Mouse (Mus musculus) stomach, embryonic 15.5 days (tissue): ENCODE measurements at regions not wholly inside any gene's neighbourhood (a gene's known extent, or its start where the extent isn't known, plus 50 kb on each side); places are given as distances from the start of the nearest gene placed in this dataset.

Experiments
- ATAC-seq: fragments of 200-750 bp; cut with Nextera tagmentation; 2 replicates; pipeline ENCODE4 v1.8.0; 2017; ENCODE audit warnings: low read depth, moderate number of reproducible peaks, moderate TSS enrichment; ENCODE audit not compliant: insufficient read depth, low FRiP score
- H3K27ac ChIP-seq: fragments of 300-500 bp; sonication (generic); 2 replicates; pipeline ENCODE4 v1.5.1; 2015; ENCODE audit warnings: mild to moderate bottlenecking, inconsistent platforms
- H3K27me3 ChIP-seq: fragments of 300-500 bp; sonication (generic); replicated peaks from 2 replicates; pipeline ENCODE4 v1.6.1; 2015; ENCODE audit warnings: inconsistent platforms
- H3K36me3 ChIP-seq: fragments of 300-500 bp; sonication (generic); 2 replicates; pipeline ENCODE4 v1.6.1; 2015; ENCODE audit warnings: inconsistent platforms
- H3K4me1 ChIP-seq: fragments of 300-500 bp; sonication (generic); 2 replicates; pipeline ENCODE4 v1.6.1; 2015; ENCODE audit warnings: inconsistent platforms
- H3K4me2 ChIP-seq: fragments of 300-500 bp; sonication (generic); 2 replicates; pipeline ENCODE4 v1.6.1; 2015; ENCODE audit warnings: mild to moderate bottlenecking, inconsistent platforms
- H3K4me3 ChIP-seq: fragments of 300-500 bp; sonication (generic); replicated peaks from 2 replicates; pipeline ENCODE4 v1.5.1; 2015; ENCODE audit warnings: inconsistent platforms
- H3K9ac ChIP-seq: fragments of 300-500 bp; sonication (generic); 2 replicates; pipeline ENCODE4 v1.6.1; 2015; ENCODE audit warnings: inconsistent platforms
- H3K9me3 ChIP-seq: fragments of 300-500 bp; sonication (generic); 2 replicates; pipeline ENCODE4 v1.6.1; 2016; ENCODE audit warnings: inconsistent platforms
- WGBS: fragments of 180-500 bp; shearing (Covaris S2); methylation state at CpG from one replicate; pipeline ENCODE4 v1.1.7; 2015; 5-methylcytosine and 5-hydroxymethylcytosine counted together

- no peak overlapping the region for H3K4me2 ChIP-seq
- 78% methylated on average over 1 of the region's 1 CpGs for WGBS
- no peaks in the 10 kb centered on the region for H3K9me3 ChIP-seq
- no peaks in the 10 kb centered on the region for H3K4me1 ChIP-seq
- no peak overlapping the region for H3K27ac ChIP-seq
- no peaks in the 10 kb centered on the region for H3K36me3 ChIP-seq
- no peak for ATAC-seq
- no peak overlapping the region for H3K4me3 ChIP-seq
- no peak overlapping the region for H3K9ac ChIP-seq
- H3K27me3 ChIP-seq = no peaks in the 10 kb centered on the region
Measured at GRCm38 (mm10) chr1:193778181-193778580, 408.1 kb upstream of the Camk1g start.

- H3K27ac ChIP-seq = no peak overlapping the region
- no peak overlapping the region for H3K9ac ChIP-seq
- ATAC-seq = no peak
- H3K4me1 ChIP-seq = no peaks in the 10 kb centered on the region
- H3K9me3 ChIP-seq = no peaks in the 10 kb centered on the region
- H3K36me3 ChIP-seq = no peaks in the 10 kb centered on the region
- 76% methylated on average over 4 of the region's 4 CpGs for WGBS
- no peak overlapping the region for H3K4me2 ChIP-seq
- H3K27me3 ChIP-seq = no peaks in the 10 kb centered on the region
- no peak overlapping the region for H3K4me3 ChIP-seq
Measured at GRCm38 (mm10) chr1:193769546-193769945, 399.4 kb upstream of the Camk1g start.

DNA sequence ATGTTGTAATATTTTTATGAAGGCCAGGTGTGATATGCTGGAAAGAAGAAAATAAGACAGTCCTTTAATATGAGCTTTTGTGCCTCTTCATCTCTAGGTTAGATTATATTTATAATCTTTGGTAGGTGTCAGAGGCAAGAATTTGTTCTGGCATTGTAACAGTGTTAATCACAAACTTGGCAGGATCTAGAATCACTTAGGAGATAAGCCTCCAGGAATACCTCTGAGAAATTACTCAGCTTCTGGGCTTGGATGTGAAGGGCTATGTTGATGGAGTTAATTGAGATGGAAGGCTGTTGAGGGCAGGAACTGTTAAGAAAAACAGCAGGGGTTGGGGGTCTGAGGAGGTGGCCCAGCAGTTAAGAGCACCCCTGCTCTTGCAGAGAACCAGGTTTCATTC is 394.0 kb upstream of the Camk1g start:
- H3K27me3 ChIP-seq = no peaks in the 10 kb centered on the region
- no peak overlapping the region for H3K9ac ChIP-seq
- no peak for ATAC-seq
- H3K27ac ChIP-seq = no peak overlapping the region
- H3K4me2 ChIP-seq = no peak overlapping the region
- no peaks in the 10 kb centered on the region for H3K9me3 ChIP-seq
- H3K4me3 ChIP-seq = no peak overlapping the region
- no peaks in the 10 kb centered on the region for H3K36me3 ChIP-seq
- H3K4me1 ChIP-seq = no peaks in the 10 kb centered on the region

GRCm38 (mm10) chr1:193751819-193752251 is 381.7 kb upstream of the Camk1g start:
- H3K27ac ChIP-seq = no peak overlapping the region
- H3K36me3 ChIP-seq = no peaks in the 10 kb centered on the region
- no peak overlapping the region for H3K9ac ChIP-seq
- no peaks in the 10 kb centered on the region for H3K9me3 ChIP-seq
- no peak for ATAC-seq
- no peak overlapping the region for H3K4me2 ChIP-seq
- H3K27me3 ChIP-seq = no peaks in the 10 kb centered on the region
- H3K4me3 ChIP-seq = no peak overlapping the region
- H3K4me1 ChIP-seq = no peaks in the 10 kb centered on the region
- WGBS = 27% methylated on average over 4 of the region's 4 CpGs

DNA sequence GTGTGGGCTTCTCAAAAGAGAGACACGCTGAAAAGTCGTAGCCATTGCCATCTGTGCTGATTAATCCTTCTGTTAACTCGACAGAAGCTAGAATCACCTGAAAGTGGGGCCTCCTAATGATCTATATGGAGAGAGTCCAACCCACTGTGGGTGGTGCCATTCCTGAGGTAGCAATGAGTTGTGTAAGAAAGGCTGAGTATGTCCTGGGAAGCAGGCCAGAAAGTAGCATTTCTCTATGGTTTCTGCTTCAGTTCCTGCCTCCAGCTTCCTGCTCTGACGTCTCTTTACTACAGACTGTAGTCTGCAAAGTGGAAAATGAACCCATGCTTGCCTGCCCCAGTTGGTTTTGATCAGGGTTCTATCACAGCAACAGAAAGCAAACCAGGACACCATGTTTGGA is 380.8 kb upstream of the Camk1g start:
- H3K27ac ChIP-seq = no peak overlapping the region
- 65% methylated on average over 4 of the region's 4 CpGs for WGBS

DNA sequence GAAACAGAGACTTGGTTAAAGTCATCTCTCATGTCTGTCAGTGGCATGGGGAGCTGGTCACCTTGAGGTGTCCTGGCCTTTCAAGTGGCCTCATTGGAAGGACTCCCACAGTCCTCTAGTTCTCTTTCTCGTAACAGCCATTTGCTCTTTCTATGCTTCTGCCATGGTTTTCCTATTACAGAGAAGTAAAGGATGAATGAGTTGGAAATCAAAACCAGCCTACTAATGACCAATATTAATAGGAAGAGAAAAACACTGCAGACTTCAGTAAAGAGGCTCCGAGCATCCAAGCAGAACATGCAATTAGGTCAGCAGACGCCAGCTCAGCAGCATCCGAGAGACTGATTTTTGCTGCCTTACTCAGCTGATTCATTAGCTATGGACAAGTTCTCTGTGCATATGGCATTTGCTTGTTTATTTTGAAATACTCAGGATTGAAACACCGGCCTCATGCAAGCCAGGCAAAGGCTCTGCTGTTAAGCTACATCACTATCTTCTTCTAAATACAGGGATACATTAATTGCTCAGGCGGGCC is 377.4 kb upstream of the Camk1g start:
- H3K9me3 ChIP-seq = no peaks in the 10 kb centered on the region
- no peak overlapping the region for H3K9ac ChIP-seq
- no peaks in the 10 kb centered on the region for H3K36me3 ChIP-seq
- ATAC-seq = no peak
- no peak overlapping the region for H3K27ac ChIP-seq
- H3K27me3 ChIP-seq = no peaks in the 10 kb centered on the region
- no peak overlapping the region for H3K4me3 ChIP-seq
- 75% methylated on average over 6 of the region's 6 CpGs for WGBS
- no peaks in the 10 kb centered on the region for H3K4me1 ChIP-seq
- H3K4me2 ChIP-seq = no peak overlapping the region

More for the DNA sequence above, 380.8 kb upstream of the Camk1g start:
- Histone ChIP-seq H3K4me1 (no peaks in the 10 kb centered on the region), H3K9me3 (no peaks in the 10 kb centered on the region), H3K4me3 (no peak overlapping the region), H3K36me3 (no peaks in the 10 kb centered on the region), H3K27me3 (no peaks in the 10 kb centered on the region), H3K4me2 (no peak overlapping the region), H3K9ac (no peak overlapping the region)
- ATAC-seq = no peak

DNA sequence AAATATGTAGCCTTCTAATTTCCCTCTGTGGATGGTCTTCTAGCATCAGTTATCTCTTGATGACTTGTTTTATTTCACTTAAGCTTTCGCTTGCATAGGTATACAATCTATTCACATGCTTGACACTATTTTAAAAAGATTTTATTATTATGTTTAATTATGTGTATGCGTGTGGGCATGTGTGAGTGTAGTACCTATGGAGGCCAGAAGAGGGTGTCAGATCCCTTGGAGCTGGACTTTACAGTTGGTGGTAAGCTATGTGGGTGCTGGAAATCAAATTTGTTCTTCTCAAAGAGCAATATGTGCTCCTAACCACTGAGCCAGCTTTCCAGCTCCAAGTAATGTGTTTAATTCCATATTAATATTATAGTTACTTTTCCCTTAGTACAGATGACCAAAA is 372.6 kb upstream of the Camk1g start:
- H3K4me2 ChIP-seq = no peak overlapping the region
- H3K36me3 ChIP-seq = no peaks in the 10 kb centered on the region
- 88% methylated on average over 2 of the region's 2 CpGs for WGBS
- no peak for ATAC-seq
- H3K9me3 ChIP-seq = no peaks in the 10 kb centered on the region
- H3K4me1 ChIP-seq = no peaks in the 10 kb centered on the region
- no peak overlapping the region for H3K27ac ChIP-seq
- no peak overlapping the region for H3K4me3 ChIP-seq
- H3K9ac ChIP-seq = no peak overlapping the region
- H3K27me3 ChIP-seq = no peaks in the 10 kb centered on the region

GRCm38 (mm10) chr1:193738821-193739220 is 368.7 kb upstream of the Camk1g start:
- Histone ChIP-seq H3K4me3 (no peak overlapping the region), H3K4me2 (no peak overlapping the region), H3K9ac (no peak overlapping the region), H3K27me3 (no peaks in the 10 kb centered on the region), H3K4me1 (no peaks in the 10 kb centered on the region), H3K9me3 (no peaks in the 10 kb centered on the region), H3K27ac (no peak overlapping the region), H3K36me3 (no peaks in the 10 kb centered on the region)
- WGBS = 59% methylated on average over 6 of the region's 6 CpGs
- no peak for ATAC-seq

- no peak for ATAC-seq
Measured at GRCm38 (mm10) chr1:193735949-193736518, 365.9 kb upstream of the Camk1g start.

GRCm38 (mm10) chr1:193734014-193734763 is 364.1 kb upstream of the Camk1g start:
- no peaks in the 10 kb centered on the region for H3K27me3 ChIP-seq
- ATAC-seq = no peak
- H3K4me3 ChIP-seq = no peak overlapping the region
- no peak overlapping the region for H3K4me2 ChIP-seq
- H3K4me1 ChIP-seq = no peaks in the 10 kb centered on the region
- WGBS = 70% methylated on average over 4 of the region's 4 CpGs
- H3K9ac ChIP-seq = no peak overlapping the region
- no peaks in the 10 kb centered on the region for H3K9me3 ChIP-seq
- H3K36me3 ChIP-seq = no peaks in the 10 kb centered on the region
- H3K27ac ChIP-seq = no peak overlapping the region

More at GRCm38 (mm10) chr1:193735949-193736518, 365.9 kb upstream of the Camk1g start:
- Histone ChIP-seq H3K4me3 (no peak overlapping the region), H3K4me1 (no peaks in the 10 kb centered on the region), H3K4me2 (no peak overlapping the region), H3K27me3 (no peaks in the 10 kb centered on the region), H3K9ac (no peak overlapping the region), H3K9me3 (no peaks in the 10 kb centered on the region), H3K27ac (no peak overlapping the region), H3K36me3 (no peaks in the 10 kb centered on the region)
- WGBS = 82% methylated on average over 1 of the region's 1 CpGs

DNA sequence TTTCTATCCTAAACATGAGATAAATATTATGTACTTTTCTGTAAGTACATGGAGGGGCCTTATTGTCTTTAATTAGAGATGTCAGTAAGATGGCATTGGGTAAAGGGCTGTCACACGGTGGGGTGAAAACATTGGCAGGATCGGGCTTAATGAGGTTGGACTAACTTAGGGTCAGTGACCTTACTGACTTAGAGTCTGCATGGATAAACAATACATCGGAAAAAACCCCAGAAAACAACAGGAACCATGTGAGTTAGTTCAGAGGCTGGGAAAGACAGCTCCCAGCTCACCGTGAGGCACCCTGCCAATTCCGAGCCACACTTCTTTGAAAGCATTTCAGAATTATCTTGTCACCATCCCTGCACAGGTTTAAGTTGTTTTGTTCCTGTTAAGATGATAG is 363.3 kb upstream of the Camk1g start:
- Histone ChIP-seq H3K9me3 (no peaks in the 10 kb centered on the region), H3K27me3 (no peaks in the 10 kb centered on the region), H3K4me3 (no peak overlapping the region), H3K36me3 (no peaks in the 10 kb centered on the region), H3K4me2 (no peak overlapping the region), H3K4me1 (no peaks in the 10 kb centered on the region), H3K9ac (no peak overlapping the region), H3K27ac (no peak overlapping the region)
- ATAC-seq = no peak
- WGBS = 8% methylated on average over 5 of the region's 5 CpGs

- H3K36me3 ChIP-seq = no peaks in the 10 kb centered on the region
- 19% methylated on average over 1 of the region's 1 CpGs for WGBS
- H3K27ac ChIP-seq = no peak overlapping the region
- H3K9ac ChIP-seq = no peak overlapping the region
- H3K4me3 ChIP-seq = no peak overlapping the region
- H3K9me3 ChIP-seq = no peaks in the 10 kb centered on the region
- H3K4me2 ChIP-seq = no peak overlapping the region
- ATAC-seq = no peak
- no peaks in the 10 kb centered on the region for H3K4me1 ChIP-seq
- H3K27me3 ChIP-seq = no peaks in the 10 kb centered on the region
Measured at GRCm38 (mm10) chr1:193732113-193732512, 362.0 kb upstream of the Camk1g start.
